Mouse (Mus musculus): Measurements from ENCODE around the gene Mrpl44. TPM values are rescaled to one million over a fixed set of nuclear protein-coding genes. Genes with fewer than 3 reads are reported as not detected.

The Mrpl44 gene
- total RNA-seq, 1 experiment from 2014 or later = 15.8 TPM

GRCm38 (mm10) chr1:79761106-79761916 is 14.5 kb upstream of the Mrpl44 start:
- ATAC-seq (ENCODE audit: extremely low read depth, insufficient number of reproducible peaks, low FRiP score, poor library complexity, severe bottlenecking) = peak; percentile 82

GRCm38 (mm10) chr1:79761917-79762271 is 13.9 kb upstream of the Mrpl44 start:
- ATAC-seq (ENCODE audit: extremely low read depth, insufficient number of reproducible peaks, low FRiP score, poor library complexity, severe bottlenecking) = no peak

GRCm38 (mm10) chr1:79762282-79763250 is 13.3 kb upstream of the Mrpl44 start:
- peak; percentile 40; the same call in 1 of the 2 replicates for ATAC-seq (ENCODE audit: extremely low read depth, insufficient number of reproducible peaks, low FRiP score, poor library complexity, severe bottlenecking)

- ATAC-seq (ENCODE audit: extremely low read depth, insufficient number of reproducible peaks, low FRiP score, poor library complexity, severe bottlenecking) = no peak
These were observed 11.8 kb upstream of the Mrpl44 start for GRCm38 (mm10) chr1:79764031-79764430.

GRCm38 (mm10) chr1:79764483-79764882 is 11.3 kb upstream of the Mrpl44 start:
- ATAC-seq (ENCODE audit: extremely low read depth, insufficient number of reproducible peaks, low FRiP score, poor library complexity, severe bottlenecking) = no peak

- no peak for ATAC-seq (ENCODE audit: extremely low read depth, insufficient number of reproducible peaks, low FRiP score, poor library complexity, severe bottlenecking)
These were observed 7.6 kb upstream of the Mrpl44 start for GRCm38 (mm10) chr1:79768231-79768630.

GRCm38 (mm10) chr1:79774164-79774780 is 1.5 kb upstream of the Mrpl44 start:
- ATAC-seq (ENCODE audit: extremely low read depth, insufficient number of reproducible peaks, low FRiP score, poor library complexity, severe bottlenecking) = no peak

GRCm38 (mm10) chr1:79778011-79778410 is 2.2 kb downstream of the Mrpl44 start:
- ATAC-seq (ENCODE audit: extremely low read depth, insufficient number of reproducible peaks, low FRiP score, poor library complexity, severe bottlenecking) = no peak

- ATAC-seq (ENCODE audit: extremely low read depth, insufficient number of reproducible peaks, low FRiP score, poor library complexity, severe bottlenecking) = 0 out of 2 replicates have a peak, but pooled peaks have one; percentile 30
These were observed 6.6 kb downstream of the Mrpl44 start for GRCm38 (mm10) chr1:79782433-79782832.

- no peak for ATAC-seq (ENCODE audit: extremely low read depth, insufficient number of reproducible peaks, low FRiP score, poor library complexity, severe bottlenecking)
These were observed 10.6 kb downstream of the Mrpl44 start for GRCm38 (mm10) chr1:79786267-79786927.

GRCm38 (mm10) chr1:79797084-79797483 is 21.3 kb downstream of the Mrpl44 start:
- ATAC-seq (ENCODE audit: extremely low read depth, insufficient number of reproducible peaks, low FRiP score, poor library complexity, severe bottlenecking) = no peak

GRCm38 (mm10) chr1:79802858-79803427 is 27.1 kb downstream of the Mrpl44 start:
- no peak for ATAC-seq (ENCODE audit: extremely low read depth, insufficient number of reproducible peaks, low FRiP score, poor library complexity, severe bottlenecking)

- ATAC-seq (ENCODE audit: extremely low read depth, insufficient number of reproducible peaks, low FRiP score, poor library complexity, severe bottlenecking) = no peak
These were observed 27.8 kb downstream of the Mrpl44 start for GRCm38 (mm10) chr1:79803614-79804013.

- ATAC-seq (ENCODE audit: extremely low read depth, insufficient number of reproducible peaks, low FRiP score, poor library complexity, severe bottlenecking) = no peak
These were observed 31.0 kb downstream of the Mrpl44 start for GRCm38 (mm10) chr1:79806865-79807264.

- no peak for ATAC-seq (ENCODE audit: extremely low read depth, insufficient number of reproducible peaks, low FRiP score, poor library complexity, severe bottlenecking)
These were observed 33.6 kb downstream of the Mrpl44 start for GRCm38 (mm10) chr1:79809447-79809846.

- ATAC-seq (ENCODE audit: extremely low read depth, insufficient number of reproducible peaks, low FRiP score, poor library complexity, severe bottlenecking) = no peak
These were observed 39.6 kb downstream of the Mrpl44 start for GRCm38 (mm10) chr1:79815446-79815845.

- ATAC-seq (ENCODE audit: extremely low read depth, insufficient number of reproducible peaks, low FRiP score, poor library complexity, severe bottlenecking) = no peak
These were observed 43.6 kb downstream of the Mrpl44 start for GRCm38 (mm10) chr1:79819296-79819879.

All from neutrophil, adult 5-6 weeks (primary cell).